Mouse (Mus musculus): ENCODE results near the gene Lingo2. TPM values are rescaled to one million over a fixed set of nuclear protein-coding genes. Genes with fewer than 3 reads are reported as not detected.

Lingo2 gene
- polyA plus RNA-seq, 1 experiment from 2014 or later = 0.06 TPM

- Histone ChIP-seq H3K4me3 (no peak overlapping the region), H3K27me3 (replicated peaks) (no peaks in the 10 kb centered on the region), H3K27ac (no peak overlapping the region), H3K36me3 (no peaks in the 10 kb centered on the region), H3K9ac (no peak overlapping the region), H3K9me3 (replicated peaks) (no peaks in the 10 kb centered on the region), H3K4me2 (no peak overlapping the region), H3K4me1 (no peaks in the 10 kb centered on the region)
- 72% methylated on average over 2 of the region's 2 CpGs for WGBS (ENCODE audit: insufficient replicate concordance)
- no peak for ATAC-seq
Measured at GRCm38 (mm10) chr4:36038742-36039141, 912.8 kb downstream of the Lingo2 start.

- no peak overlapping the region for H3K4me3 ChIP-seq
- no peak for ATAC-seq
Measured at GRCm38 (mm10) chr4:36032039-36032438, 919.5 kb downstream of the Lingo2 start.

GRCm38 (mm10) chr4:36014181-36014580, 937.4 kb downstream of the Lingo2 start:
- no peak overlapping the region for H3K27ac ChIP-seq
- WGBS (ENCODE audit: insufficient replicate concordance) = 47% methylated on average over 4 of the region's 4 CpGs
- no peaks in the 10 kb centered on the region for H3K27me3 ChIP-seq (replicated peaks)
- H3K9me3 ChIP-seq (replicated peaks) = no peaks in the 10 kb centered on the region
- no peak overlapping the region for H3K4me2 ChIP-seq
- ATAC-seq = no peak; the same call in 1 of the 2 replicates
- no peaks in the 10 kb centered on the region for H3K4me1 ChIP-seq
- H3K9ac ChIP-seq = no peak overlapping the region
- H3K4me3 ChIP-seq = no peak overlapping the region
- H3K36me3 ChIP-seq = no peaks in the 10 kb centered on the region

More at GRCm38 (mm10) chr4:36032039-36032438, 919.5 kb downstream of the Lingo2 start:
- Histone ChIP-seq H3K4me2 (no peak overlapping the region), H3K27ac (no peak overlapping the region), H3K27me3 (replicated peaks) (no peaks in the 10 kb centered on the region), H3K9me3 (replicated peaks) (no peaks in the 10 kb centered on the region), H3K4me1 (no peaks in the 10 kb centered on the region), H3K9ac (no peak overlapping the region), H3K36me3 (no peaks in the 10 kb centered on the region)
- 63% methylated on average over 5 of the region's 5 CpGs for WGBS (ENCODE audit: insufficient replicate concordance)

- Histone ChIP-seq H3K36me3 (no peaks in the 10 kb centered on the region), H3K4me1 (no peaks in the 10 kb centered on the region), H3K9me3 (replicated peaks) (no peaks in the 10 kb centered on the region), H3K9ac (no peak overlapping the region), H3K27ac (no peak overlapping the region), H3K4me2 (no peak overlapping the region), H3K27me3 (replicated peaks) (no peaks in the 10 kb centered on the region), H3K4me3 (no peak overlapping the region)
- whole genome bisulfite sequencing (ENCODE audit: insufficient replicate concordance) = 50% methylated on average over 2 of the region's 2 CpGs
- ATAC-seq = no peak
Measured at GRCm38 (mm10) chr4:35992005-35992763, 959.4 kb downstream of the Lingo2 start.

GRCm38 (mm10) chr4:35986012-35986411, 965.5 kb downstream of the Lingo2 start:
- ATAC-seq = no peak
- H3K27me3 ChIP-seq (replicated peaks) = no peaks in the 10 kb centered on the region
- H3K27ac ChIP-seq = no peak overlapping the region
- 56% methylated on average over 6 of the region's 6 CpGs for WGBS (ENCODE audit: insufficient replicate concordance)
- H3K4me3 ChIP-seq = no peak overlapping the region
- no peaks in the 10 kb centered on the region for H3K36me3 ChIP-seq
- no peak overlapping the region for H3K4me2 ChIP-seq
- H3K9me3 ChIP-seq (replicated peaks) = no peaks in the 10 kb centered on the region
- H3K4me1 ChIP-seq = no peaks in the 10 kb centered on the region
- no peak overlapping the region for H3K9ac ChIP-seq

GRCm38 (mm10) chr4:35963532-35963931, 988.0 kb downstream of the Lingo2 start:
- Histone ChIP-seq H3K4me3 (no peak overlapping the region), H3K9ac (no peak overlapping the region), H3K9me3 (replicated peaks) (no peaks in the 10 kb centered on the region), H3K36me3 (no peaks in the 10 kb centered on the region), H3K4me2 (no peak overlapping the region), H3K27ac (no peak overlapping the region), H3K27me3 (replicated peaks) (no peaks in the 10 kb centered on the region), H3K4me1 (no peaks in the 10 kb centered on the region)
- ATAC-seq = no peak
- 68% methylated on average over 4 of the region's 4 CpGs for WGBS (ENCODE audit: insufficient replicate concordance)

GRCm38 (mm10) chr4:35951894-35952293, 999.7 kb downstream of the Lingo2 start:
- H3K4me2 ChIP-seq = no peak overlapping the region
- H3K9ac ChIP-seq = no peak overlapping the region
- H3K4me3 ChIP-seq = no peak overlapping the region
- H3K36me3 ChIP-seq = no peaks in the 10 kb centered on the region
- H3K4me1 ChIP-seq = no peaks in the 10 kb centered on the region
- H3K9me3 ChIP-seq (replicated peaks) = no peaks in the 10 kb centered on the region
- no peak for ATAC-seq
- H3K27me3 ChIP-seq (replicated peaks) = no peaks in the 10 kb centered on the region
- H3K27ac ChIP-seq = no peak overlapping the region

GRCm38 (mm10) chr4:35951251-35951650, 1000.3 kb downstream of the Lingo2 start:
- Histone ChIP-seq H3K4me2 (no peak overlapping the region), H3K9ac (no peak overlapping the region), H3K27me3 (replicated peaks) (no peaks in the 10 kb centered on the region), H3K27ac (no peak overlapping the region), H3K36me3 (no peaks in the 10 kb centered on the region), H3K4me3 (no peak overlapping the region), H3K4me1 (no peaks in the 10 kb centered on the region), H3K9me3 (replicated peaks) (no peaks in the 10 kb centered on the region)
- 70% methylated on average over 3 of the region's 3 CpGs for WGBS (ENCODE audit: insufficient replicate concordance)
- ATAC-seq = no peak

- no peak for ATAC-seq
Measured at GRCm38 (mm10) chr4:35934056-35934661, 1017.4 kb downstream of the Lingo2 start.

GRCm38 (mm10) chr4:35927722-35928121, 1023.8 kb downstream of the Lingo2 start:
- no peaks in the 10 kb centered on the region for H3K4me1 ChIP-seq
- no peak for ATAC-seq
- H3K9me3 ChIP-seq (replicated peaks) = no peaks in the 10 kb centered on the region
- no peak overlapping the region for H3K4me2 ChIP-seq
- no peak overlapping the region for H3K9ac ChIP-seq
- H3K36me3 ChIP-seq = no peaks in the 10 kb centered on the region
- H3K4me3 ChIP-seq = no peak overlapping the region
- no peak overlapping the region for H3K27ac ChIP-seq
- WGBS (ENCODE audit: insufficient replicate concordance) = 72% methylated on average over 2 of the region's 2 CpGs
- no peaks in the 10 kb centered on the region for H3K27me3 ChIP-seq (replicated peaks)

More at GRCm38 (mm10) chr4:35934056-35934661, 1017.4 kb downstream of the Lingo2 start:
- Histone ChIP-seq H3K4me2 (no peak overlapping the region), H3K4me3 (no peak overlapping the region), H3K9ac (no peak overlapping the region), H3K9me3 (replicated peaks) (no peaks in the 10 kb centered on the region), H3K27me3 (replicated peaks) (no peaks in the 10 kb centered on the region), H3K4me1 (no peaks in the 10 kb centered on the region), H3K36me3 (no peaks in the 10 kb centered on the region), H3K27ac (no peak overlapping the region)
- 59% methylated on average over 4 of the region's 4 CpGs for WGBS (ENCODE audit: insufficient replicate concordance)

- Histone ChIP-seq H3K9me3 (replicated peaks) (no peaks in the 10 kb centered on the region), H3K36me3 (no peaks in the 10 kb centered on the region), H3K9ac (no peak overlapping the region), H3K4me3 (no peak overlapping the region), H3K4me2 (no peak overlapping the region), H3K27ac (no peak overlapping the region), H3K4me1 (no peaks in the 10 kb centered on the region), H3K27me3 (replicated peaks) (no peaks in the 10 kb centered on the region)
- 54% methylated on average over 3 of the region's 3 CpGs for WGBS (ENCODE audit: insufficient replicate concordance)
- no peak for ATAC-seq
Measured at GRCm38 (mm10) chr4:35917453-35917852, 1034.1 kb downstream of the Lingo2 start.

GRCm38 (mm10) chr4:35897769-35898564, 1053.6 kb downstream of the Lingo2 start:
- no peak overlapping the region for H3K4me3 ChIP-seq
- H3K36me3 ChIP-seq = no peaks in the 10 kb centered on the region
- no peak overlapping the region for H3K4me2 ChIP-seq
- no peaks in the 10 kb centered on the region for H3K4me1 ChIP-seq
- H3K9me3 ChIP-seq (replicated peaks) = no peaks in the 10 kb centered on the region
- ATAC-seq = no peak
- WGBS (ENCODE audit: insufficient replicate concordance) = 53% methylated on average over 1 of the region's 1 CpGs
- H3K27me3 ChIP-seq (replicated peaks) = no peaks in the 10 kb centered on the region
- no peak overlapping the region for H3K9ac ChIP-seq
- H3K27ac ChIP-seq = no peak overlapping the region
